Mouse (Mus musculus): Measurements from ENCODE around the gene Spen. TPM values are rescaled to one million over a fixed set of nuclear protein-coding genes. Genes with fewer than 3 reads are reported as not detected.
A peak's percentile ranks its signal among the peaks of the same experiment; 100 is the strongest.

Spen gene
- polyA plus RNA-seq, 1 experiment from 2014 or later = 5.7 TPM

DNA sequence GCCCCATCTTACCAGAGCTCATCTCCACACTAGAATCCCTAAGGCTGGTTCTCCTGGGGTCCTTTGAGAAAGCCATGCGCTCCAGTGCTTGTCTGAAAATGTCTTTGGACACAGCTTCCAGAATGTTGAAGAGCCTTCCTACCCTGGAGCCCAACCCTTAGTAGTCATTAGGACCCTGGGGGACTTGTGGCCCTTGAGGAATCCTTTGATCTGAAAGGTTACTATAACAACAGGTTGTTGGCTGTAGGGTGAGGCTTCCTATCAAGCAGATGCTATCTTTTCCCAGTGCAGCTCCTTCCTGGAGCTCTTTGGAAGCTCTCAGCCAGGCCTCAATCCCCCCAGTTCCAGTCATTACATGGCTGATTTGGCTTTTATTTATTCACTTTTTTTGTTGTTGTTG, 102.4 kb downstream of the Spen start, which contains the start of gene Srarp:
Gene Srarp (minus strand): TSS at position 132 of the 400 bp plus-strand sequence.
- TF ChIP-seq EP300 (IDR thresholded peaks at IDR 0.05) (no peak), CTCF (IDR thresholded peaks at IDR 0.05) (no peak)
- 79% methylated on average over 1 of the region's 1 CpGs for WGBS

GRCm38 (mm10) chr4:141433191-141433590, 105.2 kb downstream of the Spen start:
- H3K4me2 ChIP-seq (replicated peaks; ENCODE audit: low read depth, low read length) = no peak overlapping the region
- ATAC-seq (no peak), DNase-seq (ENCODE audit: low spot score) (no peak)
- H3K27me3 ChIP-seq (replicated peaks; ENCODE audit: insufficient read depth, low read length) = no peaks in the 10 kb centered on the region
- no peak overlapping the region for H3K4me3 ChIP-seq (ENCODE audit: low read depth, low read length)
- 85% methylated on average over 18 of the region's 18 CpGs for WGBS
- no peak overlapping the region for H3K27ac ChIP-seq (ENCODE audit: low read length)
- H3K4me1 ChIP-seq (ENCODE audit: insufficient read depth, low read depth, low read length) = no peaks in the 10 kb centered on the region
- no peak overlapping the region for H3K9ac ChIP-seq (replicated peaks; ENCODE audit: low read depth)
- TF ChIP-seq EP300 (IDR thresholded peaks at IDR 0.05) = no peak
- no peak for TF ChIP-seq CTCF (IDR thresholded peaks at IDR 0.05)
- no peaks in the 10 kb centered on the region for H3K9me3 ChIP-seq (ENCODE audit: low read length)
- no peaks in the 10 kb centered on the region for H3K36me3 ChIP-seq (ENCODE audit: insufficient read depth, low read length)

More for the DNA sequence above, 102.4 kb downstream of the Spen start, which contains the start of gene Srarp:
- no peaks in the 10 kb centered on the region for H3K27me3 ChIP-seq (replicated peaks; ENCODE audit: insufficient read depth, low read length)
- H3K4me2 ChIP-seq (replicated peaks; ENCODE audit: low read depth, low read length) = no peak within 1 kb of the TSS
- no peaks in the 10 kb centered on the region for H3K36me3 ChIP-seq (ENCODE audit: insufficient read depth, low read length)
- no peak within 1 kb of the TSS for H3K9ac ChIP-seq (replicated peaks; ENCODE audit: low read depth)
- H3K9me3 ChIP-seq (ENCODE audit: low read length) = no peaks in the 10 kb centered on the region
- H3K27ac ChIP-seq (ENCODE audit: low read length) = no peak within 1 kb of the TSS
- H3K4me1 ChIP-seq (ENCODE audit: insufficient read depth, low read depth, low read length) = no peaks in the 10 kb centered on the region
- ATAC-seq = no peak
- DNase-seq (ENCODE audit: low spot score) = no peak
- no peak within 1 kb of the TSS for H3K4me3 ChIP-seq (ENCODE audit: low read depth, low read length)

DNA sequence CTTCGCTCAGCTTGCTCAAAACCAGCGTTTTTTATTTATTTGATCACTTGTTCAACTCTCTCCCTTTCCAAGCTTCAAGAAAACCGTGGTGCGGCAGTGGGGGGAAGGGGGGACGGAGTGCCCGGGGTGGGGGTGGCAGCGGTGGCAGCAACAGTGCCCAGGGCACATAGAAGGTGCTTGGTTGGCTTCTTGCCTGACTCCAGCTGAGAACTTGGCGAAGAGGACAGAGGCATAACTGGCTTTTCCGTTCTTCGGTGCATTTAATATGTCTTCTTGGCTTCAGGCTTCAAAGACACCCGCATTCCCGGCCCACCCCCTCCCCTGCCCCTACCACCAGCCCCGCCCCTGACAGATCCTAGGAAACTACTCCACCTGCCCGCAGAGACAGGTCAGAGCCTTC, 105.7 kb downstream of the Spen start:
- no peak for TF ChIP-seq EP300 (IDR thresholded peaks at IDR 0.05)
- no peak for TF ChIP-seq CTCF (IDR thresholded peaks at IDR 0.05)
- Histone ChIP-seq H3K4me3 (ENCODE audit: low read depth, low read length) (no peak overlapping the region), H3K4me1 (ENCODE audit: insufficient read depth, low read depth, low read length) (no peaks in the 10 kb centered on the region), H3K4me2 (replicated peaks; ENCODE audit: low read depth, low read length) (no peak overlapping the region), H3K9me3 (ENCODE audit: low read length) (no peaks in the 10 kb centered on the region), H3K36me3 (ENCODE audit: insufficient read depth, low read length) (no peaks in the 10 kb centered on the region), H3K9ac (replicated peaks; ENCODE audit: low read depth) (no peak overlapping the region), H3K27ac (ENCODE audit: low read length) (no peak overlapping the region), H3K27me3 (replicated peaks; ENCODE audit: insufficient read depth, low read length) (no peaks in the 10 kb centered on the region)
- WGBS = 45% methylated on average over 14 of the region's 14 CpGs
- no peak for DNase-seq (ENCODE audit: low spot score)
- no peak for ATAC-seq

GRCm38 (mm10) chr4:141430997-141431396, 107.4 kb downstream of the Spen start:
- no peak overlapping the region for H3K4me2 ChIP-seq (replicated peaks; ENCODE audit: low read depth, low read length)
- ATAC-seq (peak; percentile 22; the same call in 1 of the 2 replicates), DNase-seq (ENCODE audit: low spot score) (peak; percentile 78)
- no peaks in the 10 kb centered on the region for H3K9me3 ChIP-seq (ENCODE audit: low read length)
- no peaks in the 10 kb centered on the region; the same call in 1 of the 2 replicates for H3K4me1 ChIP-seq (ENCODE audit: insufficient read depth, low read depth, low read length)
- no peak overlapping the region for H3K27ac ChIP-seq (ENCODE audit: low read length)
- TF ChIP-seq EP300 (IDR thresholded peaks at IDR 0.05) (no peak), CTCF (IDR thresholded peaks at IDR 0.05) (peak; percentile 90)
- WGBS = 40% methylated on average over 9 of the region's 9 CpGs
- no peaks in the 10 kb centered on the region for H3K36me3 ChIP-seq (ENCODE audit: insufficient read depth, low read length)
- no peak overlapping the region for H3K9ac ChIP-seq (replicated peaks; ENCODE audit: low read depth)
- no peaks in the 10 kb centered on the region for H3K27me3 ChIP-seq (replicated peaks; ENCODE audit: insufficient read depth, low read length)
- no peak overlapping the region for H3K4me3 ChIP-seq (ENCODE audit: low read depth, low read length)

- WGBS = 48% methylated on average over 9 of the region's 9 CpGs
- Histone ChIP-seq H3K9ac (replicated peaks; ENCODE audit: low read depth) (no peak overlapping the region), H3K4me1 (ENCODE audit: insufficient read depth, low read depth, low read length) (peaks cover 5% of the 10 kb centered on the region), H3K27ac (ENCODE audit: low read length) (no peak overlapping the region), H3K4me2 (replicated peaks; ENCODE audit: low read depth, low read length) (no peak overlapping the region), H3K4me3 (ENCODE audit: low read depth, low read length) (no peak overlapping the region), H3K36me3 (ENCODE audit: insufficient read depth, low read length) (no peaks in the 10 kb centered on the region), H3K9me3 (ENCODE audit: low read length) (no peaks in the 10 kb centered on the region), H3K27me3 (replicated peaks; ENCODE audit: insufficient read depth, low read length) (no peaks in the 10 kb centered on the region)
- no peak for TF ChIP-seq EP300 (IDR thresholded peaks at IDR 0.05)
- peak; percentile 75 for TF ChIP-seq CTCF (IDR thresholded peaks at IDR 0.05)
- ATAC-seq = no peak
- peak; percentile 57 for DNase-seq (ENCODE audit: low spot score)
These were observed 108.5 kb downstream of the Spen start for GRCm38 (mm10) chr4:141429847-141430246.

DNA sequence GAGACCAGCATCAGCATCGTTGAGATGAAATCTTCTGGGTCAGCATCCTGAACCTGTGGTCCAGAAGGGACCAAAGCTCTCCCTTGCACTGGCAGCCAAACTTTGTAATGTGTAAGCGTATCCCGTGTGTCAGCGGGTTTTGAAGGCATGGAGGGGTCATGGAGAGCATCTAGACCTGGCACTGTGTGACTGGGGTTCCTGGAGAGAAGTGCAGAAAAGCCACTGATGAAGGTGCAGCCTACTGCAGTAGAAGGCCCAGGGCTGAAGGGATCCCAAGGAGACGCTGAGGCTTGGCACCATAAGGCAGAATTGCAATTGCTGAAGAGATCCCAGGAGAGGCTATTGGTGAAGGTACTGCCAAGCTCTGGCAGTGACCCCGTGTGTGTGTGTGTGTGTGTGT, 109.0 kb downstream of the Spen start:
- H3K4me2 ChIP-seq (replicated peaks; ENCODE audit: low read depth, low read length) = no peak overlapping the region
- ATAC-seq = no peak
- 78% methylated on average over 6 of the region's 6 CpGs for WGBS
- peaks cover 5% of the 10 kb centered on the region for H3K4me1 ChIP-seq (ENCODE audit: insufficient read depth, low read depth, low read length)
- H3K36me3 ChIP-seq (ENCODE audit: insufficient read depth, low read length) = no peaks in the 10 kb centered on the region
- H3K9me3 ChIP-seq (ENCODE audit: low read length) = no peaks in the 10 kb centered on the region
- no peak overlapping the region for H3K27ac ChIP-seq (ENCODE audit: low read length)
- H3K4me3 ChIP-seq (ENCODE audit: low read depth, low read length) = no peak overlapping the region
- TF ChIP-seq CTCF (IDR thresholded peaks at IDR 0.05) = no peak
- no peak for TF ChIP-seq EP300 (IDR thresholded peaks at IDR 0.05)
- no peaks in the 10 kb centered on the region for H3K27me3 ChIP-seq (replicated peaks; ENCODE audit: insufficient read depth, low read length)
- H3K9ac ChIP-seq (replicated peaks; ENCODE audit: low read depth) = no peak overlapping the region
- no peak for DNase-seq (ENCODE audit: low spot score)

DNA sequence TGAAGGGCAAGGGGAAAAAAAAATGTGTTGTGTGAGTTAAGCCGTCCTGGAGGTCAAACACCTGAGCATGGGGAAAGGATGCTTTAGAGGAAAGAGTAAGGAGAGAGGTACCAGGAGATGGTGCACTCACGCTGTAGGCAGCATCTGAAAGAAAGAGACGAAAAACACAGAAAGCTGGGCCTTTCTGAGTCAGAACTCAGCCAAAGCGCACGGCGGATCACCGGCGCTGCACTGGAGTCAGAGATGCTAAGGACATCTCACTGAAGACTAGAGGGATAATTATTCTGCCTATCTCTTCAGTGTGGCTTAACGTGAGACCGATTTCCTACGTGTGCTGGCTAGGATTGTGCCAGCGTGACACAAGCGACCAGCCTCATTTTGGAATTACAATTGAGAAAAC, 110.5 kb downstream of the Spen start:
- 84% methylated on average over 13 of the region's 13 CpGs for WGBS
- no peak overlapping the region for H3K9ac ChIP-seq (replicated peaks; ENCODE audit: low read depth)
- no peak for ATAC-seq

More for the DNA sequence above, 110.5 kb downstream of the Spen start:
- DNase-seq (ENCODE audit: low spot score) = no peak
- no peaks in the 10 kb centered on the region for H3K36me3 ChIP-seq (ENCODE audit: insufficient read depth, low read length)
- no peak overlapping the region for H3K4me3 ChIP-seq (ENCODE audit: low read depth, low read length)
- H3K27me3 ChIP-seq (replicated peaks; ENCODE audit: insufficient read depth, low read length) = no peaks in the 10 kb centered on the region
- no peak overlapping the region for H3K4me2 ChIP-seq (replicated peaks; ENCODE audit: low read depth, low read length)
- H3K9me3 ChIP-seq (ENCODE audit: low read length) = no peaks in the 10 kb centered on the region
- no peak overlapping the region for H3K27ac ChIP-seq (ENCODE audit: low read length)
- peaks cover 5% of the 10 kb centered on the region for H3K4me1 ChIP-seq (ENCODE audit: insufficient read depth, low read depth, low read length)
- TF ChIP-seq EP300 (IDR thresholded peaks at IDR 0.05) = no peak
